Mouse (Mus musculus): ENCODE measurements around the gene Srarp. TPM values are rescaled to one million over a fixed set of nuclear protein-coding genes. Genes with fewer than 3 reads are reported as not detected.
A peak's percentile ranks its signal among the peaks of the same experiment; 100 is the strongest.

The Srarp gene
- polyA plus RNA-seq, 1 experiment from 2014 or later = not detected

- ATAC-seq (ENCODE audit: borderline replicate concordance, extremely low read depth, low FRiP score, low TSS enrichment) = no peak
- 86% methylated on average over 14 of the region's 14 CpGs for WGBS
- Histone ChIP-seq H3K4me2 (no peak overlapping the region), H3K9ac (no peak overlapping the region), H3K9me3 (no peaks in the 10 kb centered on the region), H3K27me3 (no peaks in the 10 kb centered on the region), H3K4me1 (peaks cover 11% of the 10 kb centered on the region), H3K27ac (no peak overlapping the region), H3K36me3 (peaks cover 13% of the 10 kb centered on the region; the same call in 1 of the 2 replicates), H3K4me3 (no peak overlapping the region)
These were observed 20.5 kb upstream of the Srarp start for GRCm38 (mm10) chr4:141456193-141456938.

- Histone ChIP-seq H3K9me3 (no peaks in the 10 kb centered on the region), H3K4me1 (peaks cover 11% of the 10 kb centered on the region), H3K4me2 (no peak overlapping the region), H3K27ac (no peak overlapping the region), H3K27me3 (no peaks in the 10 kb centered on the region), H3K9ac (no peak overlapping the region), H3K36me3 (peaks cover 13% of the 10 kb centered on the region; the same call in 1 of the 2 replicates), H3K4me3 (no peak overlapping the region)
- no peak for ATAC-seq (ENCODE audit: borderline replicate concordance, extremely low read depth, low FRiP score, low TSS enrichment)
- WGBS = 68% methylated on average over 4 of the region's 4 CpGs
These were observed 19.6 kb upstream of the Srarp start for GRCm38 (mm10) chr4:141455526-141455925.

- Histone ChIP-seq H3K27ac (no peak overlapping the region), H3K27me3 (no peaks in the 10 kb centered on the region), H3K4me2 (no peak overlapping the region), H3K9ac (no peak overlapping the region), H3K9me3 (no peaks in the 10 kb centered on the region), H3K4me1 (peaks cover 11% of the 10 kb centered on the region), H3K36me3 (peaks cover 11% of the 10 kb centered on the region; the same call in 1 of the 2 replicates), H3K4me3 (no peak overlapping the region)
- 58% methylated on average over 14 of the region's 14 CpGs for WGBS
- ATAC-seq (ENCODE audit: borderline replicate concordance, extremely low read depth, low FRiP score, low TSS enrichment) = no peak
These were observed 18.9 kb upstream of the Srarp start for GRCm38 (mm10) chr4:141454581-141455350.

GRCm38 (mm10) chr4:141451916-141452450, 16.1 kb upstream of the Srarp start:
- H3K9me3 ChIP-seq = no peaks in the 10 kb centered on the region
- H3K36me3 ChIP-seq = peaks cover 36% of the 10 kb centered on the region
- H3K4me3 ChIP-seq = no peak overlapping the region
- no peaks in the 10 kb centered on the region for H3K4me1 ChIP-seq
- ATAC-seq (ENCODE audit: borderline replicate concordance, extremely low read depth, low FRiP score, low TSS enrichment) = no peak
- no peak overlapping the region for H3K4me2 ChIP-seq
- WGBS = 87% methylated on average over 9 of the region's 9 CpGs
- no peaks in the 10 kb centered on the region for H3K27me3 ChIP-seq
- no peak overlapping the region for H3K9ac ChIP-seq
- H3K27ac ChIP-seq = no peak overlapping the region

- H3K36me3 ChIP-seq = peaks cover 36% of the 10 kb centered on the region
These were observed 15.3 kb upstream of the Srarp start for GRCm38 (mm10) chr4:141451251-141451650.

GRCm38 (mm10) chr4:141446211-141446610, 10.3 kb upstream of the Srarp start:
- Histone ChIP-seq H3K27me3 (no peaks in the 10 kb centered on the region), H3K4me1 (peaks cover 18% of the 10 kb centered on the region), H3K9ac (no peak overlapping the region), H3K4me2 (no peak overlapping the region), H3K27ac (no peak overlapping the region), H3K9me3 (no peaks in the 10 kb centered on the region), H3K4me3 (no peak overlapping the region), H3K36me3 (peaks cover 27% of the 10 kb centered on the region)
- ATAC-seq (ENCODE audit: borderline replicate concordance, extremely low read depth, low FRiP score, low TSS enrichment) = no peak
- WGBS = 60% methylated on average over 7 of the region's 7 CpGs

More at GRCm38 (mm10) chr4:141451251-141451650, 15.3 kb upstream of the Srarp start:
- ATAC-seq (ENCODE audit: borderline replicate concordance, extremely low read depth, low FRiP score, low TSS enrichment) = no peak
- Histone ChIP-seq H3K9ac (no peak overlapping the region), H3K9me3 (no peaks in the 10 kb centered on the region), H3K4me1 (0 out of 2 replicates have a peak, but pooled peaks cover 1% of the 10 kb centered on the region), H3K27me3 (no peaks in the 10 kb centered on the region), H3K4me2 (no peak overlapping the region), H3K27ac (no peak overlapping the region), H3K4me3 (no peak overlapping the region)
- WGBS = 80% methylated on average over 2 of the region's 2 CpGs

- Histone ChIP-seq H3K27ac (no peak overlapping the region), H3K4me1 (peaks cover 18% of the 10 kb centered on the region), H3K27me3 (no peaks in the 10 kb centered on the region), H3K9me3 (no peaks in the 10 kb centered on the region), H3K4me3 (peak overlapping the region; percentile 100), H3K9ac (peak overlapping the region; percentile 95), H3K36me3 (peaks cover 27% of the 10 kb centered on the region), H3K4me2 (peak overlapping the region; percentile 88)
- 10% methylated on average over 14 of the region's 14 CpGs for WGBS
- no peak for ATAC-seq (ENCODE audit: borderline replicate concordance, extremely low read depth, low FRiP score, low TSS enrichment)
These were observed 9.4 kb upstream of the Srarp start for GRCm38 (mm10) chr4:141445328-141445720.

GRCm38 (mm10) chr4:141444451-141445327, 8.8 kb upstream of the Srarp start, which contains the start of gene Zbtb17:
Gene Zbtb17 (plus strand): TSS chr4:141444654.
- Histone ChIP-seq H3K4me2 (peak within 1 kb of the TSS; percentile 88), H3K36me3 (peaks cover 25% of the 10 kb centered on the region), H3K27me3 (no peaks in the 10 kb centered on the region), H3K9ac (peak within 1 kb of the TSS; percentile 95), H3K4me1 (peaks cover 18% of the 10 kb centered on the region), H3K27ac (peak within 1 kb of the TSS; percentile 73), H3K4me3 (peak within 1 kb of the TSS; percentile 100), H3K9me3 (no peaks in the 10 kb centered on the region)
- peak; percentile 84 for ATAC-seq (ENCODE audit: borderline replicate concordance, extremely low read depth, low FRiP score, low TSS enrichment)
- under 1% methylated on average over 67 of the region's 102 CpGs for WGBS

- WGBS = 33% methylated on average over 11 of the region's 11 CpGs
- Histone ChIP-seq H3K9ac (peak overlapping the region; percentile 53), H3K4me2 (peak overlapping the region; percentile 88), H3K4me1 (peaks cover 18% of the 10 kb centered on the region), H3K9me3 (no peaks in the 10 kb centered on the region), H3K4me3 (peak overlapping the region; percentile 100), H3K36me3 (peaks cover 17% of the 10 kb centered on the region), H3K27ac (no peak overlapping the region), H3K27me3 (no peaks in the 10 kb centered on the region)
- no peak for ATAC-seq (ENCODE audit: borderline replicate concordance, extremely low read depth, low FRiP score, low TSS enrichment)
These were observed 7.9 kb upstream of the Srarp start for GRCm38 (mm10) chr4:141443641-141444429.

- H3K4me1 ChIP-seq = peaks cover 14% of the 10 kb centered on the region
- H3K27ac ChIP-seq = no peak overlapping the region
- H3K36me3 ChIP-seq = no peaks in the 10 kb centered on the region
- H3K4me3 ChIP-seq = no peak overlapping the region
- no peak overlapping the region for H3K9ac ChIP-seq
- no peaks in the 10 kb centered on the region for H3K27me3 ChIP-seq
- no peak overlapping the region for H3K4me2 ChIP-seq
- no peak for ATAC-seq (ENCODE audit: borderline replicate concordance, extremely low read depth, low FRiP score, low TSS enrichment)
- no peaks in the 10 kb centered on the region for H3K9me3 ChIP-seq
These were observed 5.0 kb upstream of the Srarp start for GRCm38 (mm10) chr4:141440877-141441276.
